Mouse (Mus musculus): Measurements from ENCODE around the gene Cyp46a1.

GRCm38 (mm10) chr12:108394534-108395284 lies 60.5 kb downstream of the Cyp46a1 start:
- TF ChIP-seq TAL1 (IDR thresholded peaks at IDR 0.05; ENCODE audit: low read length) (no peak), GATA1 (IDR thresholded peaks at IDR 0.05; ENCODE audit: low read length) (no peak)
